Mouse (Mus musculus): ENCODE results near the gene Slc4a1. TPM values are rescaled to one million over a fixed set of nuclear protein-coding genes. Genes with fewer than 3 reads are reported as not detected.

Gene Slc4a1
- total and polyA plus RNA-seq, 2 experiments from 2014 or later = 0.27 to 1.1 TPM

GRCm38 (mm10) chr11:102373646-102374045, 7.6 kb upstream of the Slc4a1 start:
- no peak for TF ChIP-seq CTCF (IDR thresholded peaks at IDR 0.05)
- no peaks in the 10 kb centered on the region for H3K36me3 ChIP-seq (ENCODE audit: insufficient read depth, low read length)
- DNase-seq (ENCODE audit: low spot score) = no peak
- H3K4me2 ChIP-seq (ENCODE audit: low read depth, low read length, poor library complexity, severe bottlenecking) = no peak overlapping the region
- no peaks in the 10 kb centered on the region for H3K27me3 ChIP-seq (ENCODE audit: insufficient read depth, low read length)
- 28% methylated on average over 2 of the region's 2 CpGs for WGBS
- ATAC-seq (ENCODE audit: low FRiP score) = no peak
- no peaks in the 10 kb centered on the region for H3K9me3 ChIP-seq (ENCODE audit: low read length)
- H3K9ac ChIP-seq (replicated peaks; ENCODE audit: low read length, poor library complexity, severe bottlenecking) = no peak overlapping the region
- no peak overlapping the region for H3K27ac ChIP-seq (ENCODE audit: low read depth, low read length)
- no peaks in the 10 kb centered on the region; the same call in 1 of the 2 replicates for H3K4me1 ChIP-seq (ENCODE audit: insufficient read depth, low read length)
- no peak overlapping the region for H3K4me3 ChIP-seq (ENCODE audit: low read depth, low read length)

GRCm38 (mm10) chr11:102372936-102373335, 6.9 kb upstream of the Slc4a1 start:
- ATAC-seq (ENCODE audit: low FRiP score) = no peak
- DNase-seq (ENCODE audit: low spot score) = no peak
- H3K4me3 ChIP-seq (ENCODE audit: low read depth, low read length) = no peak overlapping the region
- TF ChIP-seq CTCF (IDR thresholded peaks at IDR 0.05) = no peak
- H3K27ac ChIP-seq (ENCODE audit: low read depth, low read length) = no peak overlapping the region
- WGBS = 37% methylated on average over 14 of the region's 14 CpGs
- H3K9ac ChIP-seq (replicated peaks; ENCODE audit: low read length, poor library complexity, severe bottlenecking) = no peak overlapping the region
- H3K4me1 ChIP-seq (ENCODE audit: insufficient read depth, low read length) = no peaks in the 10 kb centered on the region; the same call in 1 of the 2 replicates
- H3K9me3 ChIP-seq (ENCODE audit: low read length) = no peaks in the 10 kb centered on the region
- H3K36me3 ChIP-seq (ENCODE audit: insufficient read depth, low read length) = no peaks in the 10 kb centered on the region
- H3K27me3 ChIP-seq (ENCODE audit: insufficient read depth, low read length) = no peaks in the 10 kb centered on the region
- H3K4me2 ChIP-seq (ENCODE audit: low read depth, low read length, poor library complexity, severe bottlenecking) = no peak overlapping the region

GRCm38 (mm10) chr11:102371926-102372685, 6.1 kb upstream of the Slc4a1 start:
- H3K4me1 ChIP-seq (ENCODE audit: insufficient read depth, low read length) = no peaks in the 10 kb centered on the region; the same call in 1 of the 2 replicates
- H3K27ac ChIP-seq (ENCODE audit: low read depth, low read length) = no peak overlapping the region
- H3K9me3 ChIP-seq (ENCODE audit: low read length) = no peaks in the 10 kb centered on the region
- no peaks in the 10 kb centered on the region for H3K27me3 ChIP-seq (ENCODE audit: insufficient read depth, low read length)
- no peak for ATAC-seq (ENCODE audit: low FRiP score)
- TF ChIP-seq CTCF (IDR thresholded peaks at IDR 0.05) = no peak
- no peak overlapping the region for H3K9ac ChIP-seq (replicated peaks; ENCODE audit: low read length, poor library complexity, severe bottlenecking)
- WGBS = 89% methylated on average over 12 of the region's 12 CpGs
- no peaks in the 10 kb centered on the region for H3K36me3 ChIP-seq (ENCODE audit: insufficient read depth, low read length)
- H3K4me3 ChIP-seq (ENCODE audit: low read depth, low read length) = no peak overlapping the region
- no peak overlapping the region for H3K4me2 ChIP-seq (ENCODE audit: low read depth, low read length, poor library complexity, severe bottlenecking)
- no peak for DNase-seq (ENCODE audit: low spot score)

GRCm38 (mm10) chr11:102370285-102370684, 4.3 kb upstream of the Slc4a1 start:
- Histone ChIP-seq H3K27me3 (ENCODE audit: insufficient read depth, low read length) (no peaks in the 10 kb centered on the region), H3K9ac (replicated peaks; ENCODE audit: low read length, poor library complexity, severe bottlenecking) (no peak overlapping the region), H3K27ac (ENCODE audit: low read depth, low read length) (no peak overlapping the region), H3K4me1 (ENCODE audit: insufficient read depth, low read length) (no peaks in the 10 kb centered on the region), H3K4me3 (ENCODE audit: low read depth, low read length) (no peak overlapping the region), H3K4me2 (ENCODE audit: low read depth, low read length, poor library complexity, severe bottlenecking) (no peak overlapping the region), H3K36me3 (ENCODE audit: insufficient read depth, low read length) (no peaks in the 10 kb centered on the region), H3K9me3 (ENCODE audit: low read length) (no peaks in the 10 kb centered on the region)
- DNase-seq (ENCODE audit: low spot score) (no peak), ATAC-seq (ENCODE audit: low FRiP score) (no peak)
- WGBS = 56% methylated on average over 7 of the region's 7 CpGs
- TF ChIP-seq CTCF (IDR thresholded peaks at IDR 0.05) = no peak

GRCm38 (mm10) chr11:102369263-102369662, 3.3 kb upstream of the Slc4a1 start:
- ATAC-seq (ENCODE audit: low FRiP score) (no peak), DNase-seq (ENCODE audit: low spot score) (no peak)
- no peaks in the 10 kb centered on the region for H3K27me3 ChIP-seq (ENCODE audit: insufficient read depth, low read length)
- no peak overlapping the region for H3K9ac ChIP-seq (replicated peaks; ENCODE audit: low read length, poor library complexity, severe bottlenecking)
- no peak overlapping the region for H3K4me3 ChIP-seq (ENCODE audit: low read depth, low read length)
- H3K4me2 ChIP-seq (ENCODE audit: low read depth, low read length, poor library complexity, severe bottlenecking) = no peak overlapping the region
- H3K27ac ChIP-seq (ENCODE audit: low read depth, low read length) = no peak overlapping the region
- no peak for TF ChIP-seq CTCF (IDR thresholded peaks at IDR 0.05)
- 61% methylated on average over 4 of the region's 4 CpGs for WGBS
- no peaks in the 10 kb centered on the region for H3K4me1 ChIP-seq (ENCODE audit: insufficient read depth, low read length)
- H3K9me3 ChIP-seq (ENCODE audit: low read length) = no peaks in the 10 kb centered on the region
- no peaks in the 10 kb centered on the region for H3K36me3 ChIP-seq (ENCODE audit: insufficient read depth, low read length)

- Histone ChIP-seq H3K4me1 (ENCODE audit: insufficient read depth, low read length) (no peaks in the 10 kb centered on the region), H3K36me3 (ENCODE audit: insufficient read depth, low read length) (no peaks in the 10 kb centered on the region), H3K9ac (replicated peaks; ENCODE audit: low read length, poor library complexity, severe bottlenecking) (no peak overlapping the region), H3K27ac (ENCODE audit: low read depth, low read length) (no peak overlapping the region), H3K4me3 (ENCODE audit: low read depth, low read length) (no peak overlapping the region), H3K27me3 (ENCODE audit: insufficient read depth, low read length) (no peaks in the 10 kb centered on the region), H3K9me3 (ENCODE audit: low read length) (no peaks in the 10 kb centered on the region), H3K4me2 (ENCODE audit: low read depth, low read length, poor library complexity, severe bottlenecking) (no peak overlapping the region)
- ATAC-seq (ENCODE audit: low FRiP score) (no peak), DNase-seq (ENCODE audit: low spot score) (no peak)
- no peak for TF ChIP-seq CTCF (IDR thresholded peaks at IDR 0.05)
- WGBS = 79% methylated on average over 5 of the region's 5 CpGs
Measured at GRCm38 (mm10) chr11:102368347-102368746, 2.3 kb upstream of the Slc4a1 start.
